Mouse (Mus musculus): ENCODE results near the gene Wdfy3.
"Not testable (repeated sequence)": the region's sequence is repeated elsewhere in the genome, so short reads cannot be mapped to it uniquely, and the experiment has no call there.

Gene Wdfy3

GRCm38 (mm10) chr5:101885039-101885438 lies 184.7 kb downstream of the Wdfy3 start:
- DNase-seq (ENCODE audit: low spot score) = no peak

GRCm38 (mm10) chr5:101882191-101882590 lies 187.5 kb downstream of the Wdfy3 start:
- DNase-seq (ENCODE audit: low spot score) = no peak

DNA sequence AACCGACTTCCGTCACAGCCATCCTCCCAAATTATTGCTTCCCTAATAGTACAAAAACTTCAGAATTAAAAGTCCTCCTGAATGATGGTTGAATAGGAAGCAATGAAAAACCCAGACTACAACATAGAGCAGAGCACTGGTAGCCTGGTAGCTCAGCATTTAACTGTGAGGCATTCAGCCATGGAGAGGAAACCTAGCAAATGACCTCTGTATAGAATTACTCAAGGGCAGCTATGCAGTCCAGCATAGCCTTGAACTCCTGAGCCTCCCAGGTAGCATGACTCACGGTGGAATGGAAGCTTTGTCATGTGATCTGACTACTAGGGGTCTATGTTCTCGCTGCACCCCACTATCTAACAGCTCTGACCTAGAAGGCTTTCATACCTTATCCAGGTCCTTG lies 189.8 kb downstream of the Wdfy3 start:
- no peak for DNase-seq (ENCODE audit: low spot score)

DNA sequence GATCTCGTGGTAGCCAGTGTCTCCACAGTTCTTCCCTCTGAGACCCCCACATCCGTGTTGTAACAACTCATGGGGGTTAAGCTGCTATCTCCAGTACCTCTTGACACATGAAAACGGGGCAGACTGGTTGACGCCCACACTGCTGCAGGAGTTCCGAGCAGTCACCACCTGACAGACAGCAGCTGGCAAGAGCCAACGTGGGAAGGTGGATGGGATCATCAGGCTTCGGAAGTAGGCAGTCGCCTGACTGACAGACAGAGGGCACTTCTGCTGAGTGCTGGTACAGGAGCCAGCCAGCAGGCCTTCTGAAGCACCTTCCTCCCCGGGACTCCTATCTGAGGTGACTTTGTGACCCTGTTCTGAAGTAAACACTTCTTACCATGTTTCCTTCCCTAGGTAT lies 191.3 kb downstream of the Wdfy3 start:
- no peak for DNase-seq (ENCODE audit: low spot score)

DNA sequence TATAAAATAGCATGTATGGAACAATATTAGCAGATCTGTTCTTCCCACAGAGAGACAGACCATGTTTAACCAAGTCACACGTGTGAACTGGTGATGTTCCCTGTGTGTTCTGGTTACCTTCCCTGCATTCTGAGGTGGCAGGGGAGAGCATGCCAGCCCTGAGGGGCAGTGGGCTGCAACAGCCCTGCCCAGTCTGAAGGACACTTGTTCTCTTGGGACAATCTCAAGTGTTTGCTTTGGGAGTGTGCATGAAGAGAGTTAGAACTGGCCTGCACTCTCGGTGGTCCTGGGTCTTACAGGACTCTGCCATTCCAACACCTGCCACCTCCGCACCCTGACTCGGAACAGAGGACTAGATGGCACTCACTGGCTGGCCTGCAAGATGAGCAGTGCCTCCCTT lies 193.5 kb downstream of the Wdfy3 start:
- no peak for DNase-seq (ENCODE audit: low spot score)

- no peak for DNase-seq (ENCODE audit: low spot score)
These were observed 203.0 kb downstream of the Wdfy3 start for GRCm38 (mm10) chr5:101866722-101867121.

- DNase-seq (ENCODE audit: low spot score) = no peak
These were observed 205.8 kb downstream of the Wdfy3 start for GRCm38 (mm10) chr5:101863946-101864345.

GRCm38 (mm10) chr5:101862651-101863050 lies 207.1 kb downstream of the Wdfy3 start:
- DNase-seq (ENCODE audit: low spot score) = no peak

- DNase-seq (ENCODE audit: low spot score) = no peak
These were observed 207.7 kb downstream of the Wdfy3 start for GRCm38 (mm10) chr5:101861786-101862571.

GRCm38 (mm10) chr5:101858891-101859436 lies 210.8 kb downstream of the Wdfy3 start:
- DNase-seq (ENCODE audit: low spot score) = no peak

DNA sequence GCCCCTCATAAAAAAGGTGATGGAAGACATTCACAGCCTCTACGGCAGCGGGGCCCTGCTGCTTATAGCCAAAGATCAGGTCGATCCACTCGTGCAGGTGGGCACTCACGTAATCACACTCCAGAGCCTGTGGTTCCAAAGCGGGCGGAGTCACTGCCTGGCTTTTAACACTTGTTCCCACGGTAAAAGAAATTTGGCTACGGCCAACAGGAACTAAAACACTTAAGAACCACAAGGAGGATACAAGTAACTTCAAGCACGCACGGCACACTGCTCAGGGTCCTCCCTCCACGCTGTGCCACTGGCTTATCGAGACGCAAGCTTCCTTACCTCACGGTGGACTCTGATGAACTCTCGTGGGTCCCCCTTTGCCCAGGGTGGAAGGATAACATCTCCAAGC lies 214.2 kb downstream of the Wdfy3 start:
- DNase-seq (ENCODE audit: low spot score) = no peak

DNA sequence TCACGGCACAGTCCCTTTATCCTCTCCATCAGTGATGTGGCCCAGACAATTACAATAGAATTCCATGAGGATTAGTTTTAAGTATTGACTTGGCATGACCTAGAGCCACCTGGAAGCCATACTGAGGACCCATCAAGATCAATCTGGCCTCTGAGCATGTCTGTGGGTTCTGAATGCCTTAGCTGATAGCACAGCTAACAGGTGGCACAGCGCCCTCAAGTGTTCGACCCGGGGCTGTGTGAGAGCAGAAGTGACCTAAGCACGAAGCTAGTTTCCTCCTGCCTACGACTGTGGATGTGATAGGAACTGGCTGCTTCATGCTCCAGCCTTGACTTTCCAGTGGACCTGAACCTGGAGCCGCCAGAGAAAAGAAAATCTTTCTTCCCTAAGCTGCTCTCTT lies 215.1 kb downstream of the Wdfy3 start:
- DNase-seq (ENCODE audit: low spot score) = no peak

- no peak for DNase-seq (ENCODE audit: low spot score)
These were observed 215.6 kb downstream of the Wdfy3 start for GRCm38 (mm10) chr5:101854100-101854499.

GRCm38 (mm10) chr5:101852116-101852680 lies 217.5 kb downstream of the Wdfy3 start:
- DNase-seq (ENCODE audit: low spot score) = no peak

DNA sequence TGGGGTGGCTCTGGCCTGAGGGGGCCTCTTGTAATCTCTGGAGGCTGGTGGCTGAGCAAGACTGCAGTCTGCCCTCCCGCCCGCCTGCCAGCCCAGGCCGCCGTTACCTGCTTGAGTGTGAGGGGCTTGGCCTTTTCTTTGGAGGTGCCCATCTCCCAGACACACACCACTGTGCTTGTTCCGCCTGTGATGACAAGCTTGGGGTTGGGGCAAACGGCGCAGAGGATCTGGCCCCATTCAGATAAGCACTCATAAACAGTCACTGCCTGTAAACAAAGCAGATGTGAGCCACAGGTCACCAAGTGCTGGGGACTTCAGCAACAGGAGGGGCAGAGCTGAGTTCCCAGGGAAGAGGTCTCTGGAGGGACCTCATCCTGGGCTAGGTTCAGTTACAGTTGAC lies 218.6 kb downstream of the Wdfy3 start:
- no peak for DNase-seq (ENCODE audit: low spot score)

DNA sequence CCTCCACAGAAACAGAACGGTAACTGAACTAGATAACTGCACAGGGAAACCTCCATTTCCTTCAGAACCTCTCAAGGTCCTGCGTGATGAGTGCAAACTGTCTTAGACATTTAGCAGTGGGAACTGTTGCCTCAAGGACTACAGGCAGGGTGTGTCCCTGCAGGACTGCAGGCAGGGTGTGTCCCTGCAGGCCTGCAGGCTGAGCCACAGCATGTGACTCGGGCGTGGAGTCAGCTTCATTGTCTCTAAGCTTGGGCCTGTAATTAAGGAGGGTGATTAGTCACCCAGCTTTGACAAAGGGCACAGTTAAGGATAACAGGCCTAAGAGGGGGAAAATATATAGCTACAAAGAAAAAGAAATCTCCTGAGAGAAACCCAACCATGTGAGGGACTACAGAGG lies 222.0 kb downstream of the Wdfy3 start:
- no peak for DNase-seq (ENCODE audit: low spot score)

- DNase-seq (ENCODE audit: low spot score) = no peak
These were observed 222.4 kb downstream of the Wdfy3 start for GRCm38 (mm10) chr5:101847323-101847722.

DNA sequence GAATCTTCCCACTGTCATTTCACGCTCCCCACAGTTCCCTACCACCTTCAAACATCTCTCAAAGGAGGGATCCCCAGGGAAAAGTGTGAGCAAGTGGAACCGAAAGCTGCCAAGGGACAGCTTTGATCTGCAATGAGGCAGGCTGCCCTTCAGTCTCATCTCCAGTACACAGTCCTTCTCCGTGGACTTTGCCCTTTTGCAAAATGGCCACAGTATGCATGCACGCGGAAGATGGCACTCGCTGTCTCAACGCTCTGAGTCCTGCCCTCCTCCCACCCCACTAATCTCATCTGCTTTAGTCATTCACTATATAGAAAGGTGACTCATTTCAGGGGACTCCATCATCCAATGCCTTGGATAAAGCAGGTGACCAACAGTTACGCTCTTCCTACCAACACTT lies 223.8 kb downstream of the Wdfy3 start:
- no peak for DNase-seq (ENCODE audit: low spot score)

- DNase-seq (ENCODE audit: low spot score) = no peak
These were observed 224.7 kb downstream of the Wdfy3 start for GRCm38 (mm10) chr5:101845011-101845410.

- no peak for DNase-seq (ENCODE audit: low spot score)
These were observed 229.2 kb downstream of the Wdfy3 start for GRCm38 (mm10) chr5:101840476-101840875.

DNA sequence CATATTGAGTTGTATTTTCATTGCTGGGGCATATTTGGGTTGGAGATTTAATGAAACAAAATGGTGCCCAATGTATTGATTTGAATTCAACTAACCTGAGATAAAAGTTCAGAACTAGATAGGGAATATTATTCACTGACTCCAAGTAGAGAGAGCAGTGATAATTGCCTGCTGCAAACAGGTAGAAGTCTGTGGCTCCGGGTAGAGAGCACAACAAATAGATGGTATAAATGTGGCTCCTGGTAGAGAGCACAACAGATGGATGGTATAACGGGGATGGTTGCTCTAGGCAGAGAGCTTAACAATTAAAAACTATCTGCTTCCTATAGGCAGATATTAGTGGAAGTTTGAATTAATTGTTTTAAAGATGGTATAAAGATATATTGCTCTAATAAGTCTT lies 232.1 kb downstream of the Wdfy3 start:
- DNase-seq (ENCODE audit: low spot score) = not testable (repeated sequence)

GRCm38 (mm10) chr5:101836221-101836620 lies 233.5 kb downstream of the Wdfy3 start:
- DNase-seq (ENCODE audit: low spot score) = no peak

GRCm38 (mm10) chr5:101833875-101834274 lies 235.8 kb downstream of the Wdfy3 start:
- no peak for DNase-seq (ENCODE audit: low spot score)

DNA sequence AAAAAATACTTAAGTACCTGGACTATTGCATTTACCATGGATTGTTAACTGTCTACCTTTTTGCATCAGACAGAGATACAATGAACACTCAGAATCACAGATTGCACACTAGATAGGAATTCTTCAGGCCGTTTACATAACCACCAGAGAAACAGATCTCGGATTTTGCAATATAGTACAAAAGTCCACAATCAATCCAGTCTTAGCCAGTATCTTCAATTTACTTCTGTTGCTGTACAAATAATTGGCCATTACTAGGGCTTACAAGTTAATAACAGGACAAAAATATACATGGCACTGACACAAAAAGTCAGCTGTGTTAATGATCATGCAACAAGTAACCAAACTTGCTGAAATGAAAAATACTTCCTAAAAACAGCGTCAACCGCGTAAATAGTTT lies 236.7 kb downstream of the Wdfy3 start:
- DNase-seq (ENCODE audit: low spot score) = no peak
